ENCODE assay signal across 9 mouse cellular contexts in genomic region chr10:60612893-60613292, GRCm38 (mm10).
DNase-seq lines count a peak whose midpoint lies in the region; ATAC-seq and TF ChIP-seq lines count a peak whose summit lies in the region.
"Had no signal": no experiment of that assay in that cellular context is flagged by ENCODE, and none has a peak within 500 bp of the region (broad histone marks: within the 10 kb centered on the region; RNA-seq: fewer than 3 reads in every experiment).

No protein-coding gene starts in this region.

- TF ChIP-seq CTCF in kidney, adult 2 months (conservative IDR thresholded peaks at IDR 0.05; ENCODE audit: insufficient read depth, insufficient read length, low read depth, low read length) = 0 out of 2 replicates have a peak, but pooled peaks have one; percentile 23

- no peak overlapping the region for H3K4me2 ChIP-seq in kidney, embryonic 15.5 days

- H3K36me3 ChIP-seq in kidney, adult 2 months (ENCODE audit: control insufficient read depth, insufficient read depth, low read length) = no peaks in the 10 kb centered on the region
- H3K36me3 ChIP-seq in kidney, embryonic 15.5 days = no peaks in the 10 kb centered on the region
- H3K36me3 ChIP-seq in ES-E14 (ENCODE audit: control insufficient read depth, insufficient read depth, low read length, poor library complexity, severe bottlenecking) = no peaks in the 10 kb centered on the region

- in situ Hi-C loops in ES-E14 (cut with MboI; ENCODE audit: low sequenced_read_pairs in 2 of 2, unreplicated experiment in 2 of 2) = no loop called here

- 22% methylated on average over 5 of the region's 5 CpGs for WGBS in kidney, adult 2 months
- WGBS in kidney, embryonic 15.5 days = 28% methylated on average over 5 of the region's 5 CpGs

- H3K4me1 ChIP-seq in kidney, adult 2 months (ENCODE audit: control insufficient read depth, insufficient read depth, low read length) = no peaks in the 10 kb centered on the region
- no peaks in the 10 kb centered on the region for H3K4me1 ChIP-seq in kidney, embryonic 15.5 days
- peaks cover 0 to 2% of the 10 kb centered on the region in 2 experiments; a peak in 1 of 4 replicates for H3K4me1 ChIP-seq in ES-E14 (ENCODE audit: control insufficient read depth in 2 of 2, insufficient read depth in 2 of 2, low read length in 2 of 2, poor library complexity in 1 of 2)

- no peak for TF ChIP-seq POLR2A in kidney, adult 2 months (IDR thresholded peaks at IDR 0.05; ENCODE audit: low read depth, low read length)

- ATAC-seq in kidney, embryonic 15.5 days (replicated peaks; ENCODE audit: low FRiP score) = no peak

- no peak overlapping the region for H3K9ac ChIP-seq in kidney, embryonic 15.5 days
- H3K9ac ChIP-seq in ES-E14 (ENCODE audit: insufficient read depth, low read depth, low read length, poor library complexity, severe bottlenecking) = no peak overlapping the region

- H3K27me3 ChIP-seq in kidney, adult 2 months (replicated peaks; ENCODE audit: control insufficient read depth, insufficient read depth, low read length) = no peaks in the 10 kb centered on the region
- H3K27me3 ChIP-seq in kidney, embryonic 15.5 days = no peaks in the 10 kb centered on the region

- no peak overlapping the region for H3K4me3 ChIP-seq in kidney, adult 2 months (ENCODE audit: insufficient read depth, low read depth, low read length)
- H3K4me3 ChIP-seq in kidney, embryonic 15.5 days (replicated peaks) = no peak overlapping the region
- H3K4me3 ChIP-seq in ES-E14 (ENCODE audit: insufficient read depth in 1 of 2, low read depth in 1 of 2, low read length in 2 of 2, poor library complexity in 1 of 2, severe bottlenecking in 1 of 2) = no peak overlapping the region

- no peak for DNase-seq in kidney, adult 2 months
- peak; percentile 11 for DNase-seq in 3T3-L1 (ENCODE audit: low read depth, low spot score)
- peak; percentile 54 for DNase-seq in ES-E14 (ENCODE audit: low read depth, low spot score)
- peak; percentile 11 to 37 for DNase-seq in natural killer cell, adult 2 months (ENCODE audit: low spot score in 2 of 2)
- no peak for DNase-seq in adrenal gland, adult 8-10 months
- DNase-seq in adrenal gland, postnatal 36 days = no peak
- no peak for DNase-seq in adrenal gland, postnatal 4 days (ENCODE audit: low spot score in 2 of 2)
- DNase-seq: embryo, embryonic 11 days had no signal

- H3K27ac ChIP-seq in kidney, adult 2 months (ENCODE audit: insufficient read depth, low read depth, low read length) = no peak overlapping the region
- no peak overlapping the region for H3K27ac ChIP-seq in kidney, embryonic 15.5 days
- H3K27ac ChIP-seq in ES-E14 (ENCODE audit: insufficient read depth, low read depth, low read length, poor library complexity, severe bottlenecking) = no peak overlapping the region

- no peaks in the 10 kb centered on the region for H3K9me3 ChIP-seq in kidney, embryonic 15.5 days (replicated peaks)
- no peaks in the 10 kb centered on the region for H3K9me3 ChIP-seq in ES-E14 (ENCODE audit: control insufficient read depth, insufficient read depth, low read depth, low read length)

TF ChIP-seq in ES-E14, 5 proteins besides CTCF, POLR2A, EP300 and RAD21:
- TF ChIP-seq MAFK (IDR thresholded peaks at IDR 0.05; ENCODE audit: insufficient read depth, low read depth, low read length) (no peak), ZNF384 (IDR thresholded peaks at IDR 0.05; ENCODE audit: low read depth, low read length) (no peak), HCFC1 (IDR thresholded peaks at IDR 0.05; ENCODE audit: borderline replicate concordance, insufficient read depth, low read length) (no peak), CHD2 (IDR thresholded peaks at IDR 0.05; ENCODE audit: low read depth, low read length) (no peak)

Comparison
In these comparisons a context has a peak if more than half of its experiments do, and no peak if none do; other contexts are left out.
1. DNase-seq: peak in 3T3-L1 (single experiment), ES-E14 (single experiment) and natural killer cell, adult 2 months (2 of 2); none in kidney, adult 2 months (single experiment), adrenal gland, adult 8-10 months (single experiment), adrenal gland, postnatal 36 days (0 of 2) and adrenal gland, postnatal 4 days (0 of 2).